Mouse (Mus musculus) intestine, postnatal 0 days (tissue): ENCODE measurements around the gene Zswim3. TPM values are rescaled to one million over a fixed set of nuclear protein-coding genes. Genes with fewer than 3 reads are reported as not detected.
A peak's percentile ranks its signal among the peaks of the same experiment; 100 is the strongest.

Source experiments
- ATAC-seq: fragments of 200-750 bp; cut with Nextera tagmentation; 2 replicates; pipeline ENCODE4 v1.8.0; 2017; ENCODE audit warnings: mild to moderate bottlenecking, moderate TSS enrichment, moderate library complexity
- H3K27ac ChIP-seq: fragments of 300-500 bp; sonication (generic); 2 replicates; pipeline ENCODE4 v1.5.1; 2014; ENCODE audit warnings: mild to moderate bottlenecking, low read depth, low read length, moderate library complexity
- H3K27me3 ChIP-seq: fragments of 300-500 bp; sonication (generic); replicated peaks from 2 replicates; pipeline ENCODE4 v1.6.1; 2014; ENCODE audit warnings: low read length, mixed read lengths; ENCODE audit not compliant: control insufficient read depth, insufficient read depth
- H3K36me3 ChIP-seq: fragments of 300-500 bp; sonication (generic); 2 replicates; pipeline ENCODE4 v1.6.1; 2014; ENCODE audit warnings: mild to moderate bottlenecking, moderate library complexity; ENCODE audit not compliant: control insufficient read depth, insufficient read depth
- H3K4me1 ChIP-seq: fragments of 300-500 bp; sonication (generic); replicated peaks from 2 replicates; pipeline ENCODE4 v1.6.1; 2014; ENCODE audit warnings: antibody characterized with exemption, low read length, mixed read lengths; ENCODE audit not compliant: control insufficient read depth, insufficient read depth
- H3K4me2 ChIP-seq: fragments of 300-500 bp; sonication (generic); replicated peaks from 2 replicates; pipeline ENCODE4 v1.6.1; 2014; ENCODE audit warnings: low read depth, mild to moderate bottlenecking, moderate library complexity
- H3K4me3 ChIP-seq: fragments of 300-500 bp; sonication (generic); 2 replicates; pipeline ENCODE4 v1.5.1; 2014; ENCODE audit warnings: low read depth, low read length
- H3K9ac ChIP-seq: fragments of 300-500 bp; sonication (generic); 2 replicates; pipeline ENCODE4 v1.6.1; 2014; ENCODE audit warnings: mild to moderate bottlenecking, low read depth, low read length
- H3K9me3 ChIP-seq: fragments of 300-500 bp; sonication (generic); 2 replicates; pipeline ENCODE4 v1.6.1; 2016; ENCODE audit warnings: mixed run types; ENCODE audit not compliant: control insufficient read depth
- CTCF ChIP-seq: sonication (generic); IDR thresholded peaks from 2 replicates; pipeline ENCODE4 v1.5.1; 2016; ENCODE audit warnings: low read depth, mild to moderate bottlenecking, control low read depth, antibody characterized with exemption, moderate library complexity
- WGBS: fragments of 180-500 bp; shearing (Covaris S2); extraction: QIAGEN DNeasy Blood & Tissue Kit; methylation state at CpG from one replicate; pipeline ENCODE4 v1.1.7; 2014; 5-methylcytosine and 5-hydroxymethylcytosine counted together
- polyA plus RNA-seq: library from polyadenylated mRNA; unstranded; fragments of >200 nt; fragmentation: Nextera tagmentation; extraction: Ambion mirVana; gene quantifications from 2 replicates; pipeline ENCODE4 v1.2.1, GENCODE M21; 2015

The Zswim3 gene
- polyA plus RNA-seq, 1 experiment from 2014 or later = 4.2 TPM

DNA sequence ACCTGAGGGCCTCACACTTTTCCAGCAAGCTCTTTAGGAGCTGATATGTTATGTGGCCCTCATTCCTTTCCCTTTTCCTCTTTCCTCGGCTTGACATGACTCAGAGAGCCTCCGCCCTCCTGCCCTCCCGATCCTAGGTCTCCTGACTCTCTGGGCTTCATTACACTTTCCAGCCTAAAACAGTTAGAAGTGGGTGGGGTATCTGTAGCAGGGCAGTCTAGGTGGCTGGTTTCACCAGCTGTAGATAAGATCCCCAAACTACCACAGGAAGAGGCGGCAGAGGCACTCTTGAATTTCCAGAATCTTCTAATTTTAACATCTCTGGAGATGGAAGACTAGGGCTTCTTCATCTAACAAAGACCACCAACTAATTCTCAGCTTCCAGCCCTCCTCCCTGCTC lies 59.7 kb downstream of the Zswim3 start:
- Histone ChIP-seq H3K9ac (no peak overlapping the region), H3K4me1 (no peaks in the 10 kb centered on the region), H3K36me3 (no peaks in the 10 kb centered on the region), H3K27ac (no peak overlapping the region), H3K4me3 (no peak overlapping the region), H3K27me3 (no peaks in the 10 kb centered on the region), H3K4me2 (no peak overlapping the region), H3K9me3 (no peaks in the 10 kb centered on the region)
- ATAC-seq = no peak
- 40% methylated on average over 4 of the region's 4 CpGs for WGBS
- TF ChIP-seq CTCF = no peak

DNA sequence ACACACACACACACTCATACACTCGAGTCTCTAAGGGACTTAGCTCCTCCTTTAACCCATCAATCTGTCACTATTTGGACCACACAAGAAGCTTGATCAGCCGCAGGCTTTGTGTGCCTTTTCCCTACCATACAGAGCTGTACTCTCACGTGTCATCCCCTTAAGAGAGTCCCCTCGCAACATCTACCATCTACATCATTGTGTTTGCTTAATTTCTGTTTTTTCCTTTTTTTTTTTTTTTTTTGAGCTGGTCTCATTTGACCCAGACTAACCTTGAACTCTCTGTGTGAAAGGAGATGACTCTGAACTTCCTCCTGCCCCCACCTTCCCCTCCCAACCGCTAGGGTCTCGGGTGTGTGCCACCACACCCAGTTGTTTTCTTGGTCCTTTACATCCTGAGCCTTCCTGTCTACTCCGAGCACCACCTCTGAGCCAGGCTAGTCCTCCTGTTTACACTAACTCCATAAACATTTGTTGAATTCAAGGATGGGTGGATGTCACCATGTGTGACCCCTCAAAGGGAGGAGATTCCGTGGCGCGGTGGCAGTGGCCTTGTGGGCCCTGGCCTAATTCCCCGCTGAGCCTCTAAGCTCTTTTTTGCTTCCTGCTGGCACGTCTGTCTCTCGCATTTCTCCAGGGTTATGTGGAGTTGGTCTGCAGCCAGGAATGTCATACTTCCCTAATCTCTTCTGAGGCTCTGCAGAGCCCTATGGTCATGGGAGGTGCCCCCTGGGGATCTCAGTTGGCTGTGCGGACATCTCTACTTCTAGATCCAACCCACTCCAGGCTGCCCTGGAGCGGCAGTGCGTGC lies 62.0 kb downstream of the Zswim3 start:
- no peaks in the 10 kb centered on the region for H3K36me3 ChIP-seq
- H3K4me2 ChIP-seq = no peak overlapping the region; the same call in 1 of the 2 replicates
- no peak overlapping the region for H3K4me3 ChIP-seq
- no peaks in the 10 kb centered on the region for H3K9me3 ChIP-seq
- TF ChIP-seq CTCF = 0 out of 2 replicates have a peak, but pooled peaks have one; percentile 1
- no peak overlapping the region for H3K9ac ChIP-seq
- H3K27ac ChIP-seq = peak overlapping the region; percentile 35
- H3K27me3 ChIP-seq = no peaks in the 10 kb centered on the region
- 44% methylated on average over 16 of the region's 16 CpGs for WGBS
- H3K4me1 ChIP-seq = no peaks in the 10 kb centered on the region
- ATAC-seq = peak; percentile 14; the same call in 1 of the 2 replicates

DNA sequence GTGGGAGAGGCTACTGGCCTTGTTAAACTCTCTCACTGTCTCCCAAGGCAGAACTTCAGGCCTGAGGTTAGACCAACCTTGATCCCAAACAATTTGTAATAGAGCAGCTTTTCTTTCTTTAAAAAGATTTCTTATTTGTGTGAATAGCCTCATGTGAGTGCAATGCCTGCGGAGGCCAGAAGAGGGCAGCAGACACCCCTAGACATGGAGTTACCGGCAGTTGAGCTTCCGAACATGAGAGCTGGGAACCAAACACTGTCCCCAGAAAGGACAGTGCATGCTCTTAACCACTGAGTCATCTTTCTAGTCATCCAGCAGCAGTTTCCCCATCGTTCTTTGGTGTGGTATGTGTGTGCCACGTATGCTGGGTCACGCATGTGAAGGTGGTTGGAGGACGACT lies 62.7 kb downstream of the Zswim3 start:
- H3K4me2 ChIP-seq = no peak overlapping the region
- H3K9me3 ChIP-seq = no peaks in the 10 kb centered on the region
- no peak overlapping the region for H3K4me3 ChIP-seq
- H3K9ac ChIP-seq = no peak overlapping the region
- TF ChIP-seq CTCF = peak; percentile 68
- peak overlapping the region; percentile 35; the same call in 1 of the 2 replicates for H3K27ac ChIP-seq
- no peaks in the 10 kb centered on the region for H3K27me3 ChIP-seq
- WGBS = 93% methylated on average over 7 of the region's 7 CpGs
- no peak for ATAC-seq
- no peaks in the 10 kb centered on the region for H3K36me3 ChIP-seq
- peaks cover 2% of the 10 kb centered on the region; the same call in 1 of the 2 replicates for H3K4me1 ChIP-seq

DNA sequence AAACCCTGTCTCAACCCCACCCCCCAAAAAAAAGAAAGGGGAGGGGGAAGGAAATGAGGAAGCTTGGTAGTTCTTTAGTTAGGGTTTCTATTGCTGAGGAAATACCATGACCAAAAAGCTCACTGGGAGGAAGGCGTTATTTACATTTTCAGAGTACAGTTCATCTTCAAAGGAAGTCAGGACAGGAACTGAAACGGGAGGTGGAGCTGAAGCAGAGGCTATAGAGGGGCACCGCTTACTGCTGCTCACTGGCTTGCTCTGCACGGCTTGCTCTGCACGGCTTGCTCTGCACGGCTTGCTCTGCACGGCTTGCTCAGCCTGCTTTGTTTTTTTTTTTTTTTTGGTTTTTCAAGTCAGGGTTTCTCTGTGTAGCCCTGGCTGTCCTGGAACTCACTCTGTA lies 63.6 kb downstream of the Zswim3 start:
- H3K36me3 ChIP-seq = no peaks in the 10 kb centered on the region
- TF ChIP-seq CTCF = no peak
- no peak overlapping the region for H3K9ac ChIP-seq
- whole genome bisulfite sequencing = 51% methylated on average over 7 of the region's 7 CpGs
- ATAC-seq = no peak
- H3K4me3 ChIP-seq = no peak overlapping the region
- H3K4me2 ChIP-seq = no peak overlapping the region
- H3K4me1 ChIP-seq = peaks cover 3% of the 10 kb centered on the region; the same call in 1 of the 2 replicates
- H3K27ac ChIP-seq = no peak overlapping the region
- H3K9me3 ChIP-seq = no peaks in the 10 kb centered on the region
- H3K27me3 ChIP-seq = no peaks in the 10 kb centered on the region

Other genes with a start within 250 kb of the Zswim3 start
- gene Wfdc2, start 242.7 kb upstream of the Zswim3 start, polyA plus RNA-seq = 6.5 and 11.9 TPM in 2 replicates
- gene Spint3, start 231.6 kb upstream of the Zswim3 start, polyA plus RNA-seq = not detected in 2 replicates
- 0.14 TPM in 1 of 2 replicates, not detected in the other for gene Wfdc6a, start 219.7 kb upstream of the Zswim3 start, polyA plus RNA-seq
- gene Eppin, start 211.5 kb upstream of the Zswim3 start, polyA plus RNA-seq = not detected in 2 replicates
- gene Wfdc6b, start 191.6 kb upstream of the Zswim3 start, polyA plus RNA-seq = not detected in 2 replicates
- not detected in 2 replicates for gene Wfdc8, start 191.5 kb upstream of the Zswim3 start, polyA plus RNA-seq
- gene Wfdc16, start 166.3 kb upstream of the Zswim3 start, polyA plus RNA-seq = not detected in 2 replicates
- gene Wfdc10, start 149.1 kb upstream of the Zswim3 start, polyA plus RNA-seq = not detected in 2 replicates
- not detected in 2 replicates for gene Wfdc9, start 148.5 kb upstream of the Zswim3 start, polyA plus RNA-seq
- not detected in 2 replicates for gene Wfdc11, start 131.0 kb upstream of the Zswim3 start, polyA plus RNA-seq
- gene Wfdc13, start 120.0 kb upstream of the Zswim3 start, polyA plus RNA-seq = 0.14 and 0.18 TPM in 2 replicates
- not detected in 2 replicates for gene Spint4, start 106.6 kb upstream of the Zswim3 start, polyA plus RNA-seq
- gene Spint5, start 89.8 kb upstream of the Zswim3 start, polyA plus RNA-seq = not detected in 2 replicates
- gene Wfdc3, start 59.2 kb upstream of the Zswim3 start, polyA plus RNA-seq = 0.85 and 0.95 TPM in 2 replicates
- gene Dnttip1, start 59.1 kb upstream of the Zswim3 start, polyA plus RNA-seq = 39.4 and 43.3 TPM in 2 replicates
- gene Ube2c, start 35.2 kb upstream of the Zswim3 start, polyA plus RNA-seq = 118 and 121 TPM in 2 replicates
- gene Tnnc2, start 25.1 kb upstream of the Zswim3 start, polyA plus RNA-seq = 0.51 and 0.73 TPM in 2 replicates
- 12.5 and 13.0 TPM in 2 replicates for gene Snx21, start 19.3 kb upstream of the Zswim3 start, polyA plus RNA-seq
- 52.5 and 54.4 TPM in 2 replicates for gene Acot8, start 216 bp upstream of the Zswim3 start, polyA plus RNA-seq
- 7.0 and 7.6 TPM in 2 replicates for gene Zswim1, start 17.6 kb downstream of the Zswim3 start, polyA plus RNA-seq
- gene Spata25, start 23.4 kb downstream of the Zswim3 start, polyA plus RNA-seq = not detected in 2 replicates
- 1,079 and 1,142 TPM in 2 replicates for gene Ctsa, start 27.8 kb downstream of the Zswim3 start, polyA plus RNA-seq
- gene Neurl2, start 28.4 kb downstream of the Zswim3 start, polyA plus RNA-seq = 4.6 and 5.7 TPM in 2 replicates
- gene Pltp, start 52.6 kb downstream of the Zswim3 start, polyA plus RNA-seq = 14.5 and 16.2 TPM in 2 replicates
- 43.2 and 44.0 TPM in 2 replicates for gene Pcif1, start 74.2 kb downstream of the Zswim3 start, polyA plus RNA-seq
- 3.6 and 3.8 TPM in 2 replicates for gene Zfp335, start 106.7 kb downstream of the Zswim3 start, polyA plus RNA-seq
- 9.6 and 9.8 TPM in 2 replicates for gene Mmp9, start 135.7 kb downstream of the Zswim3 start, polyA plus RNA-seq
- gene Slc12a5, start 155.7 kb downstream of the Zswim3 start, polyA plus RNA-seq = 0.09 and 0.47 TPM in 2 replicates
- gene Ncoa5, start 229.8 kb downstream of the Zswim3 start, polyA plus RNA-seq = 11.9 and 13.9 TPM in 2 replicates